Mouse (Mus musculus): ENCODE results near the gene Megf6. TPM values are rescaled to one million over a fixed set of nuclear protein-coding genes. Genes with fewer than 3 reads are reported as not detected.
A peak's percentile ranks its signal among the peaks of the same experiment; 100 is the strongest.

The Megf6 gene
- polyA plus RNA-seq, 1 experiment, result 0.55 TPM

- Histone ChIP-seq H3K36me3 (ENCODE audit: control insufficient read depth, insufficient read depth, low read length) (no peaks in the 10 kb centered on the region), H3K27ac (ENCODE audit: insufficient read depth, low read depth, low read length) (no peak overlapping the region), H3K4me1 (ENCODE audit: control insufficient read depth, insufficient read depth, low read length) (no peaks in the 10 kb centered on the region), H3K4me3 (ENCODE audit: insufficient read depth, low read depth, low read length) (no peak overlapping the region), H3K27me3 (replicated peaks; ENCODE audit: control insufficient read depth, insufficient read depth, low read length) (no peaks in the 10 kb centered on the region)
- no peak for TF ChIP-seq POLR2A (IDR thresholded peaks at IDR 0.05; ENCODE audit: low read depth, low read length)
- no peak for TF ChIP-seq CTCF (conservative IDR thresholded peaks at IDR 0.05; ENCODE audit: insufficient read depth, insufficient read length, low read depth, low read length)
- no peak for DNase-seq
- WGBS, result 79% methylated on average over 8 of the region's 8 CpGs
Observed at GRCm38 (mm10) chr4:154239199-154239598, 68.7 kb downstream of the Megf6 start.

- no peak overlapping the region for H3K4me3 ChIP-seq (ENCODE audit: insufficient read depth, low read depth, low read length)
- no peak overlapping the region for H3K27ac ChIP-seq (ENCODE audit: insufficient read depth, low read depth, low read length)
- no peaks in the 10 kb centered on the region for H3K36me3 ChIP-seq (ENCODE audit: control insufficient read depth, insufficient read depth, low read length)
- no peaks in the 10 kb centered on the region for H3K27me3 ChIP-seq (replicated peaks; ENCODE audit: control insufficient read depth, insufficient read depth, low read length)
- no peak for DNase-seq
- WGBS, result 75% methylated on average over 11 of the region's 11 CpGs
- TF ChIP-seq POLR2A (IDR thresholded peaks at IDR 0.05; ENCODE audit: low read depth, low read length), result no peak
- TF ChIP-seq CTCF (conservative IDR thresholded peaks at IDR 0.05; ENCODE audit: insufficient read depth, insufficient read length, low read depth, low read length), result no peak
- no peaks in the 10 kb centered on the region for H3K4me1 ChIP-seq (ENCODE audit: control insufficient read depth, insufficient read depth, low read length)
Observed at GRCm38 (mm10) chr4:154240608-154241007, 70.1 kb downstream of the Megf6 start.

DNA sequence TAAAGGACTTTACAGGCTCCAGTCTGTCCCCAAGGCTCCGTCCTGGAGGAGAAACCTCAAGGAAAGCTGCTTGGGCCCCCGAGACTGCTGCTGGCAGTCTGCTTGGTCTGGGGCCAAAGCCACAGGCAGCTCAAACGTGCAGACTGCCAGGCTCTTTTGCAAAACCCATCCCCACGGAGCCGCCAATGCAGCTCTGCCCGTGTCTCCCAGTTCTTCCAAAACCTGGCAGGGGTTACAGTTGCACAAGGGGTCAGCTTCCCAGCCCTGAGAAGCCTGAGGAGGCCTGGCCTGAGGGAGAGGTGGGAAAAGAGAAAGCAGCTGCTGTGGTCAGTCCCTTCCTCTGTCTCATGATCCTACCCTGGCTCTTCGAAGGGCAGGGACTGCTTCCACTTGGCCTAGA is 74.8 kb downstream of the Megf6 start:
- TF ChIP-seq CTCF (conservative IDR thresholded peaks at IDR 0.05; ENCODE audit: insufficient read depth, insufficient read length, low read depth, low read length) (no peak), POLR2A (IDR thresholded peaks at IDR 0.05; ENCODE audit: low read depth, low read length) (no peak)
- H3K27ac ChIP-seq (ENCODE audit: insufficient read depth, low read depth, low read length), result no peak overlapping the region
- no peaks in the 10 kb centered on the region for H3K36me3 ChIP-seq (ENCODE audit: control insufficient read depth, insufficient read depth, low read length)
- no peaks in the 10 kb centered on the region for H3K27me3 ChIP-seq (replicated peaks; ENCODE audit: control insufficient read depth, insufficient read depth, low read length)
- DNase-seq, result no peak
- H3K4me3 ChIP-seq (ENCODE audit: insufficient read depth, low read depth, low read length), result no peak overlapping the region
- WGBS, result 82% methylated on average over 7 of the region's 7 CpGs
- no peaks in the 10 kb centered on the region for H3K4me1 ChIP-seq (ENCODE audit: control insufficient read depth, insufficient read depth, low read length)

- 16% methylated on average over 17 of the region's 19 CpGs for WGBS
- Histone ChIP-seq H3K27me3 (replicated peaks; ENCODE audit: control insufficient read depth, insufficient read depth, low read length) (no peaks in the 10 kb centered on the region), H3K4me3 (ENCODE audit: insufficient read depth, low read depth, low read length) (peak overlapping the region; percentile 5; the same call in 1 of the 2 replicates), H3K27ac (ENCODE audit: insufficient read depth, low read depth, low read length) (no peak overlapping the region), H3K36me3 (ENCODE audit: control insufficient read depth, insufficient read depth, low read length) (no peaks in the 10 kb centered on the region), H3K4me1 (ENCODE audit: control insufficient read depth, insufficient read depth, low read length) (no peaks in the 10 kb centered on the region)
- peak; percentile 76 for DNase-seq
- TF ChIP-seq POLR2A (IDR thresholded peaks at IDR 0.05; ENCODE audit: low read depth, low read length), result no peak
- peak; percentile 91 for TF ChIP-seq CTCF (conservative IDR thresholded peaks at IDR 0.05; ENCODE audit: insufficient read depth, insufficient read length, low read depth, low read length)
Observed at GRCm38 (mm10) chr4:154246115-154247040, 75.8 kb downstream of the Megf6 start.

DNA sequence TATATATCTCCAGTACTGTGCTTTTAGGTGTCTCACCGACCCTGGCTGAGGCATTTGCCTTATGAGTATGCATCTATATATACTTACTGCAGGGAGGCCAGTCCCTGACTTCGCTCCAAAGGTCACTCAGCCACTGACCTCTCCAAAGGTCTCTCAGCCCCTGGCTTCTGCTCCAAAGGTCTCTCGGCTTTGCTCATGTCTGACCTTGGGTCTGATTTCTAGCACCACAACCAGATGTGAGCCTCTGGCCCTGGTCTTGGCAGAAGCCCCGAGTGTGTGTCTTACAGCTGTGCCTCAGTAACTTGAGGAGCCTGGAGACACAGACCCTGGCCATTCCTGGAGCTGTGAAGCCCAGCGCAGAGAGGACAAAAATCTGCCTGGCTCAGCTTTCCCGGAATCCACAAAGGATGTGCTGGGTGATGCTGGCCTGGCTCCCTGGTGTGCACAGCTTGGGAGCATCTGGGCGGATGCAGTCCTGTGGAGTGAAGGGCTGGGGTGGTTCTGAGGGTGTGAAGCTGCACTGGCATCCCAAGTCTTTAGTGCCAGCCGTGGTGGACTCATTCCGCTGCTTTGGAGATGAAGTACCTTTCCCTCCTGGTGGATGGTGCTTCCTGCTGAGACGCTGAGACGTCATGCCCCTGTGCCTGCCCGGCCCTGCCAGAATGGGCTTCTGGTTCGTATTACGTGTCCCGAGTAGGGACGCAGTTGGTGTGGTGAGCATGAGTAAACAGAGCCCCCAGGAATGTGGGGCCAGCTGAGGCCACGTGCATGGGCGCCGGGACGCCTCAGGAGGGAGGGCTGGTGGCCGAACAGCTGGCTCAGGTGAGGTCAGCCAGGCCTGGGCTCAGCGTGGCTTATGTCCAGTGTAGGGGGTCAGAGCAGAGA is 76.9 kb downstream of the Megf6 start:
- WGBS, result 56% methylated on average over 22 of the region's 22 CpGs
- Histone ChIP-seq H3K27ac (ENCODE audit: insufficient read depth, low read depth, low read length) (no peak overlapping the region), H3K4me1 (ENCODE audit: control insufficient read depth, insufficient read depth, low read length) (no peaks in the 10 kb centered on the region), H3K4me3 (ENCODE audit: insufficient read depth, low read depth, low read length) (no peak overlapping the region), H3K36me3 (ENCODE audit: control insufficient read depth, insufficient read depth, low read length) (no peaks in the 10 kb centered on the region), H3K27me3 (replicated peaks; ENCODE audit: control insufficient read depth, insufficient read depth, low read length) (no peaks in the 10 kb centered on the region)
- no peak for TF ChIP-seq CTCF (conservative IDR thresholded peaks at IDR 0.05; ENCODE audit: insufficient read depth, insufficient read length, low read depth, low read length)
- TF ChIP-seq POLR2A (IDR thresholded peaks at IDR 0.05; ENCODE audit: low read depth, low read length), result no peak
- no peak for DNase-seq

GRCm38 (mm10) chr4:154248092-154248805 is 77.7 kb downstream of the Megf6 start:
- no peak for DNase-seq
- H3K27me3 ChIP-seq (replicated peaks; ENCODE audit: control insufficient read depth, insufficient read depth, low read length), result no peaks in the 10 kb centered on the region
- H3K4me3 ChIP-seq (ENCODE audit: insufficient read depth, low read depth, low read length), result no peak overlapping the region

More at GRCm38 (mm10) chr4:154248092-154248805, 77.7 kb downstream of the Megf6 start:
- Histone ChIP-seq H3K36me3 (ENCODE audit: control insufficient read depth, insufficient read depth, low read length) (no peaks in the 10 kb centered on the region), H3K4me1 (ENCODE audit: control insufficient read depth, insufficient read depth, low read length) (no peaks in the 10 kb centered on the region), H3K27ac (ENCODE audit: insufficient read depth, low read depth, low read length) (no peak overlapping the region)
- WGBS, result 77% methylated on average over 21 of the region's 21 CpGs
- no peak for TF ChIP-seq CTCF (conservative IDR thresholded peaks at IDR 0.05; ENCODE audit: insufficient read depth, insufficient read length, low read depth, low read length)
- TF ChIP-seq POLR2A (IDR thresholded peaks at IDR 0.05; ENCODE audit: low read depth, low read length), result no peak
